Mouse (Mus musculus): Measurements from ENCODE around the gene Spata31d1a.

- TF ChIP-seq CTCF (IDR thresholded peaks at IDR 0.05) (no peak), EP300 (IDR thresholded peaks at IDR 0.05) (no peak)
These were observed 54.3 kb downstream of the Spata31d1a start for GRCm38 (mm10) chr13:59655718-59656315.
